Mouse (Mus musculus) liver, postnatal 0 days (tissue): Measurements from ENCODE around the gene Sae1.

Source experiments
- CTCF ChIP-seq: sonication (generic); IDR thresholded peaks from 2 replicates; pipeline ENCODE4 v1.5.1; 2016; ENCODE audit warnings: antibody characterized with exemption, low read depth
- EP300 ChIP-seq: IDR thresholded peaks from 2 replicates; pipeline ENCODE4 v1.6.1; 2016; ENCODE audit warnings: antibody characterized with exemption, low read depth, mild to moderate bottlenecking

DNA sequence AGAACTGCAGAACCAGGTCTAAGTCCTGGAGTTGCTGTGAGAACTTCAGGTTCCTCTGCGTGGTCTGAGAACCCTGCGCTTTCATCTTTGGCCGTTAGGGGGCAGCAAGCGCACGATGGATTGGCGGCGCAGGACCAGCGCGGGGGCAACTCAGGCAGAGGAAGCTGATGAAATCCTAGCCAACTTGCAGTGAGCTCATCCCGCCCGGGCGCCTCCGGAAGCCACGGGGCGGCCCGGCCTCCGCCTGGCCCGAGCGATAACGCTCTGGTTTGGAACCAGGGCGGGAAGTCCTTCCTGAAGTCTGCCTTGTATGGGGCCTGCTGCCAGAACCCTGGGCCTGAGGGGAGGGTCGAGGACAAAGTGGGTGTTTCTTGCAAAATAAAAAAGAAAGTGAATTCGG lies 92.8 kb downstream of the Sae1 start:
- TF ChIP-seq EP300 = peak; percentile 96
- TF ChIP-seq CTCF = peak; percentile 100
